Mouse (Mus musculus) liver, adult 2 months (tissue): ENCODE results near the gene S100a3.

ENCODE experiments used
- CTCF ChIP-seq: fragments of 200-500 bp; IDR thresholded peaks from 2 replicates; pipeline ENCODE4 v1.5.1; 2011; ENCODE audit warnings: low read depth, low read length, control low read depth
- POLR2A ChIP-seq: fragments of 200-500 bp; IDR thresholded peaks from 2 replicates; pipeline ENCODE4 v1.6.1; 2011; ENCODE audit warnings: low read length, control low read depth; ENCODE audit not compliant: insufficient read depth; ENCODE audit errors: extremely low read depth

- TF ChIP-seq POLR2A (no peak), CTCF (no peak)
These were observed 47.8 kb downstream of the S100a3 start, which contains the start of gene S100a5 for GRCm38 (mm10) chr3:90608223-90608622.
